Mouse (Mus musculus): ENCODE measurements around the gene Rab3il1. TPM values are rescaled to one million over a fixed set of nuclear protein-coding genes. Genes with fewer than 3 reads are reported as not detected.

The Rab3il1 gene
- total RNA-seq, 2 experiments from 2014 or later: 3.1 to 7.1 TPM

GRCm38 (mm10) chr19:10011408-10011807 lies 9.9 kb downstream of the Rab3il1 start:
- ATAC-seq (ENCODE audit: poor library complexity, severe bottlenecking): no peak

GRCm38 (mm10) chr19:10012827-10013278 lies 11.4 kb downstream of the Rab3il1 start:
- ATAC-seq (ENCODE audit: poor library complexity, severe bottlenecking): no peak

- ATAC-seq (ENCODE audit: poor library complexity, severe bottlenecking): no peak
Observed at GRCm38 (mm10) chr19:10013348-10013747, 11.9 kb downstream of the Rab3il1 start.

GRCm38 (mm10) chr19:10013913-10014312 lies 12.4 kb downstream of the Rab3il1 start:
- no peak for ATAC-seq (ENCODE audit: poor library complexity, severe bottlenecking)

- peak; percentile 12; the same call in 1 of the 2 replicates for ATAC-seq (ENCODE audit: poor library complexity, severe bottlenecking)
Observed at GRCm38 (mm10) chr19:10014824-10015223, 13.4 kb downstream of the Rab3il1 start.

- no peak for ATAC-seq (ENCODE audit: poor library complexity, severe bottlenecking)
Observed at GRCm38 (mm10) chr19:10015442-10015841, 14.0 kb downstream of the Rab3il1 start.

GRCm38 (mm10) chr19:10016151-10016550 lies 14.7 kb downstream of the Rab3il1 start:
- ATAC-seq (ENCODE audit: poor library complexity, severe bottlenecking): no peak

- ATAC-seq (ENCODE audit: poor library complexity, severe bottlenecking): peak; percentile 91
Observed at GRCm38 (mm10) chr19:10017637-10018526, 16.4 kb downstream of the Rab3il1 start.

- no peak for ATAC-seq (ENCODE audit: poor library complexity, severe bottlenecking)
Observed at GRCm38 (mm10) chr19:10018527-10018818, 17.0 kb downstream of the Rab3il1 start.

- no peak for ATAC-seq (ENCODE audit: poor library complexity, severe bottlenecking)
Observed at GRCm38 (mm10) chr19:10019214-10019760, 17.8 kb downstream of the Rab3il1 start.

GRCm38 (mm10) chr19:10021981-10022380 lies 20.5 kb downstream of the Rab3il1 start:
- ATAC-seq (ENCODE audit: poor library complexity, severe bottlenecking): no peak

GRCm38 (mm10) chr19:10022414-10023303 lies 21.2 kb downstream of the Rab3il1 start:
- peak; percentile 50 for ATAC-seq (ENCODE audit: poor library complexity, severe bottlenecking)

- ATAC-seq (ENCODE audit: poor library complexity, severe bottlenecking): peak; percentile 58
Observed at GRCm38 (mm10) chr19:10023304-10023758, 21.9 kb downstream of the Rab3il1 start.

GRCm38 (mm10) chr19:10025169-10025875 lies 23.9 kb downstream of the Rab3il1 start:
- no peak for ATAC-seq (ENCODE audit: poor library complexity, severe bottlenecking)

- ATAC-seq (ENCODE audit: poor library complexity, severe bottlenecking): no peak
Observed at GRCm38 (mm10) chr19:10029746-10030145, 28.3 kb downstream of the Rab3il1 start.

GRCm38 (mm10) chr19:10033211-10033973 lies 31.9 kb downstream of the Rab3il1 start:
- peak; percentile 78 for ATAC-seq (ENCODE audit: poor library complexity, severe bottlenecking)

GRCm38 (mm10) chr19:10034356-10034755 lies 32.9 kb downstream of the Rab3il1 start:
- no peak for ATAC-seq (ENCODE audit: poor library complexity, severe bottlenecking)

- ATAC-seq (ENCODE audit: poor library complexity, severe bottlenecking): peak; percentile 89
Observed at GRCm38 (mm10) chr19:10034785-10035447, 33.4 kb downstream of the Rab3il1 start.

- no peak for ATAC-seq (ENCODE audit: poor library complexity, severe bottlenecking)
Observed at GRCm38 (mm10) chr19:10037534-10037933, 36.1 kb downstream of the Rab3il1 start.

All from megakaryocyte, adult 5-6 weeks (primary cell).